Mouse (Mus musculus): ENCODE results near the gene Gal3st1.

DNA sequence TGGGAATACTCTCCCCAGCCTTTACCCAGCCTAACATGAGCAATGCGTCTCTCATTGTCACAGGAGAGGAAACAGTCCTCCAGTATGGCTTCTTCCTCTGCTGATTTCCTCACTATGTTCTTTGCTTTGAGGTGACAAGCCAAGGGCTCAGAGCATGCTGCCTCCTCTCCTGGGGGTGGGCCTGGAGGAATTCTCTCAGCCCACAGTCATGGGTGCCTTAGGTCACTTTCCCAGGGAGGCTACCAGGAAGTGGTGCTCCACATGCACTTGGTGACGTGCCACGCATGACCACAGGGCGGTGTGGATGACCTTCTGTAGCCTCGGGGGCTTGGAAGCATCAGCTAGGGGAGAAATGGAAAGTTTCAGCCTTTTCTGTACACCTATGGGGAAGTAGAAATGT is 12.1 kb downstream of the Gal3st1 start:
- TF ChIP-seq POLR2A (IDR thresholded peaks at IDR 0.05; ENCODE audit: control insufficient read depth, low read depth, low read length) (no peak), CTCF (IDR thresholded peaks at IDR 0.05; ENCODE audit: control insufficient read depth, insufficient read depth, insufficient replicate concordance, low read depth, low read length) (no peak)
